Mouse (Mus musculus) embryo, embryonic 9.5 days (tissue): ENCODE results near the gene Qars.
A peak's percentile ranks its signal among the peaks of the same experiment; 100 is the strongest.

Experiments
- DNase-seq: peaks from one replicate; pipeline ENCODE4 v3.0.0-alpha.2; 2017; ENCODE audit errors: extremely low spot score

Gene Qars

GRCm38 (mm10) chr9:108530954-108531353 lies 23.4 kb downstream of the Qars start:
- no peak for DNase-seq

DNA sequence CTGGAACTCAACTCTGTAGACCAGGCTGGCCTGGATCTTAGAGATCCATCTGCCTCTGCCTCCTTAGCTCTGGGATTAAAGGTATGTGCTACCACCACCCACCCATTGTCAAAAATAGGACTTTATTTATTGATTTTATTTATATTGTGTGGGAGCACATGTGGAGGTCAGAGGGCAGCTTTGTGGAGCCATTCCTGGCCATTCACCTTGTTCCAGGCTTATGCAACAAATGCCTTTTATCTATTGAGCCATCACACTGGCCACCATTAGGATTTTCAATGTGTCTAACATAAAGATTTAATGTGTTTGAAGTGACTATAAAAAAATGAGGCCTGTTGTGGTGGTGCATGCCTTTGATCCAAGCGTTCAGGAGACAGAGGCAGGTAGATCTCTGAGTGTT lies 24.0 kb downstream of the Qars start:
- no peak for DNase-seq

DNA sequence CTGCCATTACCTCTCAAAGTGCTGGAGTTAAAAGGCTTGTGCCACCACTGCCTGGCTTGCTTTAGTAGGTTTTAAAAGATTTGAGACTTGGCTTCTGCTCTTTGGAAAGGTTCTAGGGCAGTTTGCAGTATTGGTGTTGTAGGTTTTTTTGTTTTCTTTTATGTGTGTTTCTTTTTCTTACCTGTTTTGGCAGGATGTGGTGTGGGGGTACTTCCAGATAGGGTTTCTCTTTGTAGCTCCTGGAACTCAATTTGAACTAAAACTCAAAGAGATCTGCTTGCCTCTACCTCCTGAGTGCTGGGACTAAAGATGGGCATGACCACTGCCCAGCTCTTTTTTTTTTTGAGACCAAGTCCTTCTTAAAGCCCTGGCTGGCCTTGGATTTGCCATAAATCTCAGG lies 33.3 kb downstream of the Qars start:
- no peak for DNase-seq

DNA sequence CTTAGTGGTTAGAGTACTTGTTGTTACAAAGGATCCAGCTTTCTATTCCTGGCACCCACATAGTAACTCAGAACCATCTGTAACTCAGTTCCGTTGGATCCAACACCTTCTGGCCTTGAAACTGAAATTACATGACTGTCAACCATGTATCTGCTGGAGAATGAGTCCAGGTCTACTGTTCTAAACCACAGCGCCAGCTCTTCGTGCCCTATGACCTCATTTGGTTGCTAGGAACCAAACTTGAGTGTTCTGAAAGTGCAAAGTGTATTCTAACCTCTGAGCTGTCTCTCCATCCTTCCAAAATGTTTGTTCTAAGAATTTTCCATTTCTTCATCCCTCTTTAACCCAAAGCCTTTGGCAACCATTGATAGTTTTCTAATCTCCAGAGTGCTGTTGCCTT lies 38.5 kb downstream of the Qars start:
- no peak for DNase-seq

- DNase-seq, result no peak
Measured at GRCm38 (mm10) chr9:108546875-108547274, 39.4 kb downstream of the Qars start.

DNA sequence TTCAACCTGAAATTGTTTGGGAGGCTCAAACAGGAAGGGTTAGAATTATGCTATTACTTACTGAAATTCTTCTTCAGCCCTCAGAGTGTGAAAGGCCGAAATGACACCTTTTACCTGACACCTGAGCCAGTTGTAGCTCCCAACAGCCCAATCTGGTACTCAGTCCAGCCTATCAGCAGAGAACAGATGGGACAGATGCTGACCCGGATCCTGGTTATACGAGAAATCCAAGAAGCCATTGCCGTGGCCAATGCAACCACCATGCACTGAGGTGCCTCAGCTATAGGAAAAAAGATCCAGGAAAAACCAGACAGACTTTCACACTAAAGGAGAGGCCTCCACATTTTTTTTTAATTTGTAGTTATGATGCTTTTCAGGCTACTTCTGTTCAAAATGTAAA lies 51.7 kb downstream of the Qars start:
- no peak for DNase-seq

DNA sequence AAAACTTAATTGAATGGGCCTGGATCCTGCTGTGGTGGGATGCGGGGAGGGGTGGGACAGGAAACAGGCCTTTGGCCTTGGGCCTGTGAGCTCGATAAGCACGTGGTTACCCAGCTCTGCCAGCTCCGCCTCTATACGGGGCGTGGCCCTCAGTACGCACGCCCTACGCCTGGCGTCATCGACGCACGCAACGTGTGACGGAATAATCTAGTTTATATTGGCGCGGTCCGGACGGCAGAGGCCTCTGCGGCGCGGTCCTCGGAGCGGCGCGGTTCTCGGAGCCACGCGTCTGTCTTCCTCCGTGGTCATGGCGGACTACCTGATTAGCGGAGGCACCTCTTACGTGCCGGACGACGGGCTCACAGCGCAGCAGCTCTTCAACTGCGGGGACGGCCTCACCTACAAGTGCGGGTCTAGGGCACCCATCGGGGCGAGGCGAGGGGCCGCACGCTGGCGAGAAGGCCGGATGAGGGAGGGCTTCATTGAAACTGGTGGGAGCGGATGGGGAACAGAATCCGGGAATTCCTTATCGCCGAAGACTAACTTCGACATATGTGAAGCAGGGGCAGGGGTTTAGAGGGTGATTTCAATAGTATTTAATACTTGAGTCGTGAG lies 52.8 kb downstream of the Qars start, which contains the start of gene Impdh2:
Impdh2 (plus strand) TSS at position 60 of the 615 bp plus-strand sequence.
- peak; percentile 97 for DNase-seq

- no peak for DNase-seq
Measured at GRCm38 (mm10) chr9:108563671-108564070, 56.2 kb downstream of the Qars start.

GRCm38 (mm10) chr9:108564131-108564530 lies 56.6 kb downstream of the Qars start:
- DNase-seq, result no peak
